Mouse (Mus musculus) embryonic fibroblast, embryonic 13.5 days (primary cell): ENCODE results near the gene Gm20388.

Experiments used
- CTCF ChIP-seq: IDR thresholded peaks from 2 replicates; pipeline ENCODE4 v1.5.1; 2011; ENCODE audit warnings: mild to moderate bottlenecking, control low read depth, low read length, moderate library complexity, borderline replicate concordance; ENCODE audit not compliant: insufficient read depth
- POLR2A ChIP-seq: IDR thresholded peaks from 2 replicates; pipeline ENCODE4 v1.6.1; 2011; ENCODE audit warnings: low read depth, mild to moderate bottlenecking, control low read depth, low read length, moderate library complexity

GRCm38 (mm10) chr8:121348998-121349397 lies 1438.4 kb downstream of the Gm20388 start:
- TF ChIP-seq POLR2A: no peak
- TF ChIP-seq CTCF: no peak
